ENCODE assay signal across 11 mouse cellular contexts in genomic region chr13:46627841-46628240, GRCm38 (mm10). TPM values are rescaled to one million over a fixed set of nuclear protein-coding genes. Genes with fewer than 3 reads are reported as not detected.
A peak's percentile ranks its signal among the peaks of the same experiment; 100 is the strongest.
DNase-seq lines count a peak whose midpoint lies in the region; ATAC-seq and TF ChIP-seq lines count a peak whose summit lies in the region.
"Had no signal": no experiment of that assay in that cellular context is flagged by ENCODE, and none has a peak within 500 bp of the region (broad histone marks: within the 10 kb centered on the region; RNA-seq: fewer than 3 reads in every experiment).

No protein-coding gene starts in this region.

- ATAC-seq in hindbrain, postnatal 0 days, result peak; percentile 64

- no peak for TF ChIP-seq CTCF in hindbrain, postnatal 0 days (IDR thresholded peaks at IDR 0.05; ENCODE audit: low read depth)

- H3K9ac ChIP-seq in hindbrain, postnatal 0 days (replicated peaks; ENCODE audit: low read length), result no peak overlapping the region
- H3K9ac ChIP-seq: embryonic facial prominence, embryonic 12.5 days; liver, embryonic 14.5 days; neural tube, embryonic 13.5 days had no signal

- H3K36me3 ChIP-seq in hindbrain, postnatal 0 days (ENCODE audit: insufficient read depth, low read length), result no peaks in the 10 kb centered on the region
- H3K36me3 ChIP-seq in hindbrain, embryonic 10.5 days, result no peaks in the 10 kb centered on the region
- H3K36me3 ChIP-seq: embryonic facial prominence, embryonic 12.5 days; neural tube, embryonic 13.5 days had no signal

- 0 out of 2 replicates have a peak overlapping the region, but pooled peaks have one; percentile 22 for H3K27ac ChIP-seq in hindbrain, postnatal 0 days
- H3K27ac ChIP-seq in hindbrain, embryonic 10.5 days, result no peak overlapping the region
- H3K27ac ChIP-seq: embryonic facial prominence, embryonic 12.5 days; liver, embryonic 14.5 days; neural tube, embryonic 13.5 days had no signal

- H3K4me1 ChIP-seq in hindbrain, postnatal 0 days (ENCODE audit: insufficient read depth, low read length), result no peaks in the 10 kb centered on the region
- H3K4me1 ChIP-seq in hindbrain, embryonic 10.5 days (replicated peaks), result peaks cover 3% of the 10 kb centered on the region
- H3K4me1 ChIP-seq: embryonic facial prominence, embryonic 12.5 days had no signal

- H3K9me3 ChIP-seq in hindbrain, postnatal 0 days (ENCODE audit: low read length), result no peaks in the 10 kb centered on the region
- H3K9me3 ChIP-seq in hindbrain, embryonic 10.5 days, result no peaks in the 10 kb centered on the region
- H3K9me3 ChIP-seq: embryonic facial prominence, embryonic 12.5 days had no signal

- no peaks in the 10 kb centered on the region for H3K27me3 ChIP-seq in hindbrain, postnatal 0 days (ENCODE audit: insufficient read depth, low read length)
- H3K27me3 ChIP-seq in hindbrain, embryonic 10.5 days (ENCODE audit: insufficient read depth, poor library complexity, severe bottlenecking), result no peaks in the 10 kb centered on the region
- H3K27me3 ChIP-seq: embryonic facial prominence, embryonic 12.5 days; neural tube, embryonic 13.5 days had no signal

- 33% methylated on average over 10 of the region's 10 CpGs for WGBS in hindbrain, postnatal 0 days
- 92% methylated on average over 10 of the region's 10 CpGs for WGBS in hindbrain, embryonic 10.5 days

- H3K4me2 ChIP-seq in hindbrain, postnatal 0 days (ENCODE audit: low read depth, low read length), result no peak overlapping the region
- H3K4me2 ChIP-seq: embryonic facial prominence, embryonic 12.5 days; neural tube, embryonic 13.5 days had no signal

- H3K4me3 ChIP-seq in hindbrain, postnatal 0 days (ENCODE audit: low read length), result no peak overlapping the region
- H3K4me3 ChIP-seq in hindbrain, embryonic 10.5 days, result no peak overlapping the region
- H3K4me3 ChIP-seq: embryonic facial prominence, embryonic 12.5 days; neural tube, embryonic 13.5 days had no signal

- DNase-seq in cerebellum, postnatal 10 days, result peak; percentile 52 to 60
- no peak for DNase-seq in cerebellum, adult 11-12 months
- peak; percentile 73 for DNase-seq in hindbrain, postnatal 0 days (ENCODE audit: low spot score)
- no peak for DNase-seq in hindbrain, embryonic 10.5 days (ENCODE audit: low spot score)
- peak; percentile 55 for DNase-seq in testis, postnatal 10 days (ENCODE audit: low spot score)
- no peak for DNase-seq in testis, postnatal 14 days (ENCODE audit: low spot score)
- DNase-seq in telencephalon, adult 2 months (ENCODE audit: low read depth, low spot score), result peak; percentile 51
- no peak for DNase-seq in spleen, postnatal 36 days (ENCODE audit: low spot score in 2 of 2)

RNA-seq across cellular contexts. Expression of gene Fam8a1, which starts 41.5 kb away (rescaled TPM):
- total RNA-seq in hindbrain, postnatal 0 days (2014; rRNA removed), result 32.7 and 33.2 TPM in 2 replicates
- polyA plus RNA-seq in hindbrain, postnatal 0 days (2015; fragmentation: Nextera tagmentation; extraction: Ambion mirVana), result 12.0 and 14.5 TPM in 2 replicates
- polyA plus RNA-seq in hindbrain, embryonic 10.5 days (2016; fragmentation: Nextera tagmentation; extraction: Ambion mirVana), result 6.5 and 8.1 TPM in 2 replicates

Comparison
In these comparisons a context has a peak if more than half of its experiments do, and no peak if none do; other contexts are left out.
1. DNase-seq: peak in cerebellum, postnatal 10 days (2 of 2), hindbrain, postnatal 0 days (single experiment), testis, postnatal 10 days (single experiment) and telencephalon, adult 2 months (single experiment); none in cerebellum, adult 11-12 months (single experiment), hindbrain, embryonic 10.5 days (single experiment), testis, postnatal 14 days (single experiment) and spleen, postnatal 36 days (0 of 2).